Mouse (Mus musculus) layer of hippocampus, postnatal 10 days (tissue): ENCODE results near the gene Gm20388. TPM values are rescaled to one million over a fixed set of nuclear protein-coding genes. Genes with fewer than 3 reads are reported as not detected.

Source experiments
- DNase-seq, 2 experiments: peaks; one replicate each; pipeline ENCODE4 v3.0.0; 2021; ENCODE audit warnings: low spot score in 2 of 2
- total RNA-seq, 2 experiments: library from RNA; stranded (reverse); gene quantifications; 2 replicates each; pipeline ENCODE4 v1.2.3; 2021

Gene Gm20388
- total RNA-seq, 2 experiments from 2014 or later: not detected

GRCm38 (mm10) chr8:120376847-120377802 lies 466.5 kb downstream of the Gm20388 start:
- DNase-seq: no peak

GRCm38 (mm10) chr8:120377803-120378189 lies 467.2 kb downstream of the Gm20388 start:
- DNase-seq: no peak

GRCm38 (mm10) chr8:120378306-120378705 lies 467.7 kb downstream of the Gm20388 start:
- DNase-seq: no peak

GRCm38 (mm10) chr8:120379015-120379414 lies 468.4 kb downstream of the Gm20388 start:
- DNase-seq: no peak

GRCm38 (mm10) chr8:120381865-120382264 lies 471.2 kb downstream of the Gm20388 start:
- DNase-seq: no peak

DNA sequence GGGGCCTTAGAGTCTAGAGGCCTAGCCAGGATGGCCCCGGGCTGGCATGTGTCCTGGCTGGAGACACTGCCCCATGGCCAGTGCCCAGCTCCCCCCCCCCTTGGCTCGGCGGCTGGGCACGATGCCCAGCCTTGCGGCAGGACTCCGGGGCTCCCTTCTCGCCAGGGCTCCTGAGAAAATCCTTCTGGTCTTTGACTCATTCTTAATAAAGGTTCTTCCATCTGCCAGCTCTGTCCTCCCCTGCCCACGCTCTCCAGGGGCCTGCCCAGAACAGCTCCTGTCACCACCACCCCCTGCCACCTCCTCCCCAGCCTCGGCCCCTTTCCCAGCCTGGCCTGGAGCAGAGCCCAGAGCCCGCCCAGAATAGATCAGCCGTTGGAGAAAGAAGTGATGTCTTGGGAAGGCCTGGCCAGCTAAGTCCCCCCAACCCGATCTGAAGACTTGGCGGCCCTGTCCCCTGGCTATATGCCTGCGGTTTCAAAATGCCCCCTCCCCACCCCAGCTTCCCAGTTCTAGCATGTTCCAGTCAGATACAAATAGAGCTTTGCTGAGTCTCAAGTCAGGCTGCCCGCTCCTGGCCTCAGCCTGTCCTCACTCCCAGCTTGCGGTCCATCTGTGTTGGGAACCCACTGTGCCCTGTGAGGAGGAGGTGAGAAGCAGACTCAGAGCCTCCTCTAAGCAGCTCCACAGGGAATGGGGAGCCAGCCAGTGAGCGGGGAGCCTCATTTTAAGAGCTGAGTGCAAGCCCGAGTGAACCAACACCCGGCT lies 472.0 kb downstream of the Gm20388 start:
- peak; percentile 88 to 91 for DNase-seq

GRCm38 (mm10) chr8:120383204-120383560 lies 472.5 kb downstream of the Gm20388 start:
- no peak for DNase-seq

GRCm38 (mm10) chr8:120383713-120384112 lies 473.1 kb downstream of the Gm20388 start:
- no peak for DNase-seq

- DNase-seq: no peak
Measured at GRCm38 (mm10) chr8:120384745-120385144, 474.1 kb downstream of the Gm20388 start.

DNA sequence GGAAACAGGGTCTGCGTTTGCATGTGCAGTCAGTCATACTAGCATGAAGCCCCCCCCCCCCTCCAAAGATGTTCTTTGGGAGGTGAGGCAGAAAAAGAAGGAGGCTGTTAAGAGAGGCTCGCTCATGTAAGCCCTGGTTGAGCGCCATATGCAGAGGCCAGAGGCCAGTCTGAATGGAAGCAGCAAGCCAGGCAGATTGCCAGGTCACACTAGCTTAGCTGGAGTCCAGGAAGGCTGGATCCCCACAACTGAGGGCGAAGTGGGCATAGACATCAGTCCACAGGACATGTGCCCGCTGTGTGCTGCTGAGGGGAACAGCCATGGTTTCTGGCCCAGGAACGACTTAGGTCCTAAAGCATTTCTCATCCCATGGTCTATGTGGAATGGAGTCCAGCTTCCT lies 477.6 kb downstream of the Gm20388 start:
- DNase-seq: no peak

GRCm38 (mm10) chr8:120390598-120390997 lies 480.0 kb downstream of the Gm20388 start:
- DNase-seq: no peak

DNA sequence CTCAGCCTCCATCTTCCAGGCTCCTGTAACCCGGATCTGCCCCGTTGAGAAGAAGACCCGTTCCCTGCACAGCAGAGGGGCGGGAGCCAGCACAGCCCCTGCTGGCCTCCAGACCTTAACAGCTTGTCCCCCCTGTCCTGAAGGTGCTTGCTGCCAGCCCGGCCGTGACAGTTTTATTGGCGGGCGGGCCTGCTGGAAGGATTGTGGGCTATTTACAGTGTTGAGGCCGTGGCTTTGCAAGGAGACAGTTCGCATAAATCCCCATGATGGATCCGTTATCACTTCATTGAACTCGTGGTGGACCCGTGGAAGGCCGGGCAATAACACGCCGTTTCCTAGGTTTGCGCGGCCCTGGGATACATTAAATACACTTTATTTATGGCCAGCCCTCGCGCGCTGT lies 481.2 kb downstream of the Gm20388 start:
- no peak for DNase-seq

DNA sequence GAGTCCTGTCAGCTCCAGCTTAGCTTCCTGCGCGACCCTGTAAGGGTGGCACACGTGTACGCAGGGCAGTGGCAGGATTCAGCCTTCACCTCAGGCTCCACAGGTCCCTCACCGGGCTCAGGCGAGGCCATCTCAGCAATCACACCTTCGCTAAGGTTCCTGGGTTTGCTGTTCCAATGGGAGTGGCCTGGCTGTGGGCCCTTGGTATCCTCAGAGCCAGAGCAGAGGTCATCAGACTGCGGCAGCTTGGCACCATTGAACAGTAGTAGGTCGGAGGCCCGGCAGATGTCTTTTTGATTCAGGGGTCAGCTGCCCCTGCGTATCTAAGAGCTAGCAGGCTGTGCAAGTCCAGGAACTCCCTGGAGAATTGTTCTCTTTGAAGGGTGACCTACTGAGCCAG lies 482.4 kb downstream of the Gm20388 start:
- DNase-seq: no peak

GRCm38 (mm10) chr8:120393871-120394275 lies 483.2 kb downstream of the Gm20388 start:
- DNase-seq: peak; percentile 76 to 80

GRCm38 (mm10) chr8:120395892-120396291 lies 485.3 kb downstream of the Gm20388 start:
- no peak for DNase-seq

GRCm38 (mm10) chr8:120396756-120397155 lies 486.1 kb downstream of the Gm20388 start:
- DNase-seq: no peak

DNA sequence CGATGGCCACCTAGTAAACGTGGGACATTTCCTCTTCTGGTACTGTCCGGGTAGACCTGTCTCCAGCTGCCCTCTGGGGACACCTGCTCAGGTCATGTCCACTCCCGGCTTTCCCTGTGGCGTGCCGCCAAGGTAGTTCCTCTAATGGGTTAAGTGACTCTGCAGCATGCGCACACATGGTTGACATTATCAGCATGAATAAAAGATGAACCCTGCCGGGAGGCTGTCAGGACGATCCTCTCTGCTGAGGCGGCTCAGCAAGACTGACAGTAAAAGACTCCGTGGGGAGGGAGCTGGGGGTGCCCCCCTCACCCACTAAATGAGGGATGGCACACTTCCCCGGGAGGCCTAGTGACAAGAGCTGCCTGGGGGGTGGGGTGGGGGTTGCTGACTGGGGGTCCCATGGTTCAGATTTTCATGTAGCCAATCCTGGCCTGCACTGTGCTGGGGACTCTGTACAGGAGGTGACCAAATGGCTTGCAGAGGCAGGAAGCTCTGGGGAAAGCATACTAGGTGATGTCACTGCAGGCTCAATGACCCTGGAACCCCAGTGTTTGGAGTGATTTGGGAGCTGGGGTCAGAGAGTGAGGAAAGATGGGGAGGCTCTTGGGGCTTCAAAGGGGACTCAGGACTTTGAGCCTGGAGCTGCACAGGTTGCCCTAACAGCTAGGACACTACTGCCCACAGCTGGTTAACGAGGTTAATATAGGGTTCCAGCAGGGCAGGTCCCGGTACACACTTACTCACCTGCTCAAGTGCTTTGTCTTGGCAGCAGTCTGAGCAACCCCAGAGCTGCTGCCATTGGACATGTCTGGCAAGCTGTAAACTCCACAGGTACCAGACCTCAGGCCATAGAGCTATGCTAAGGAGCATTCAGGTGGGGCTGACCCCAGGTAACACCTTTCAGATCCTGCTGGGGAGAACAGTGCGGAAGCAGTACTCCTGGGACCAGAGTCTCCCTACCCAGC lies 487.1 kb downstream of the Gm20388 start:
- DNase-seq: no peak

DNA sequence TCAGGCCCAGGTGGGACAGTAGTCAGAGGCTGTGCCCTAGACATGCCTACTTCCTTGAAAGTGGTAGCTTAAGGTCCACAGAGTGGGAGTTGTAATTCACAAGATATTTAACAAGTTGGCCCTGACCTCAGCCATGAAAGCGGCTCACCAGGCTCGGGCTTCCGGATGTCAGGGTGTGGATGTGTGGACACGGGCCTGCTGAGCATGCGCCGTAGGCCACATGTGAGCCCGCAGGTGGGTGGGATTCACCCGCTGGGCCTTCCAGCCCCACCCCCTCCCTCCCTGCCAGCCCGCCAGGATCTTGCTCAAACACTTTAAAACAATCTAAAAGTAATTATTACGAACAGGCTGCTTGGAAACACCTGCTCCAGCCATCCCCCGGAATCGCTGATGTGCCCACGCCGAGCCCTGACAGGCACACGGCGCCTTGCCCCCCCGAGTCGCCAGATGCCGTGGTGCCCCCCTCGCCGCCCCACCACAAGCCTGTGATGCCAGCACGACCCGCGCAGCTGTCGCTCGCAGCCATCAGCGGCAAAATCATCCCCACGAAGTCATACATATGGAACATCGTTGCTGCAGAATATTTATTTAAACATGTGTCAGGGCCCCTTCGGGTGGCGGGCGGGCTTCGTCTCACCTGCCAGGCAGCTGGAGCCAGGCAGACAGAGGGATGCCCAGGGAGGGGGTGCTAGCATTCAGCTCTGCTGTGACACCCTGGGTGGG lies 488.7 kb downstream of the Gm20388 start:
- DNase-seq: no peak

- no peak for DNase-seq
Measured at GRCm38 (mm10) chr8:120401216-120401615, 490.6 kb downstream of the Gm20388 start.

- no peak for DNase-seq
Measured at GRCm38 (mm10) chr8:120401712-120402111, 491.1 kb downstream of the Gm20388 start.
